Mouse (Mus musculus): ENCODE measurements at regions not wholly inside any gene's neighbourhood (a gene's known extent, or its start where the extent isn't known, plus 50 kb on each side); places are given as distances from the start of the nearest gene placed in this dataset.

- DNase-seq (ENCODE audit: low spot score in 2 of 2) = no peak
These were observed 749.8 kb downstream of the Inhba start for GRCm38 (mm10) chr13:16761415-16761814.

DNA sequence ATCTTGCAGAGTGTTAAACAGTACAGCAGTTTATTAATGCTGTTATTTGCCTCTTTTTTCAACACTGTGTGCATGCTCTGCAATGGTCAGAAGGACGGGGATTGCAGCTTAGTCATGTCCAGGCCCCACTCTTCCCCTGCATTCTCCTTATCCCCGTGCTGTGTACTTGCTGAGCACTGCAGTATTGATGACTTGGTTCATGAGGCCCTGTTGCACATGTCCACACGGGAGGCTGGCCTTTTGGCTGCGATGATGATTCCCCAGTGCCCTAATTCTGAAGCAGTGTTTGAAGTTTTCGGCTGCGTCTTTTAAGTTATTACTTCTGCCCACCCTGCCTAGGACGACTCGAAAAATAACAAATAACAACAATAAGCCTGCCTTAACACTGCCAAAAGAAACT, 750.7 kb downstream of the Inhba start:
- DNase-seq (ENCODE audit: low spot score in 2 of 2) = no peak

- DNase-seq (ENCODE audit: low spot score in 2 of 2) = no peak
These were observed 751.3 kb downstream of the Inhba start for GRCm38 (mm10) chr13:16762727-16763512.

DNA sequence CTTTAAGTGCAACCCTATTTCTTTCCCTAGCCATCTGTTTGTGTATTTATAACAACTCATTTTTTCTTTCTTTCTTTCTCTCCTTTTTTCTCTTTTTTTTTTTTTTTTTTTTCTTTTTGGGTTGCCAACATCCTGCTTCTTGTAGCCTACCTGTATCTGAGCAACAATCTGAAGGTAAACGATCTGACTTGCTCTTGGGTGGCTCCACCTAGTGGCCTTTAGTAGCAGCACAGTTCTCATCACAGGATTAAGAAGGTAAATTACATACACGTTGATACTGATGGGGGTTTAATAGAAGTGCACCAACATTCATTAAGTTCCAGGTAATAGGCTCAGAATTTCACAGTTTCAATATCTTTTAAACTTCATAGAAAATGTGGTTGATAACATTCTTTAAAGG, 752.1 kb downstream of the Inhba start:
- DNase-seq (ENCODE audit: low spot score in 2 of 2) = peak in 1 of 2 experiments; percentile 38

DNA sequence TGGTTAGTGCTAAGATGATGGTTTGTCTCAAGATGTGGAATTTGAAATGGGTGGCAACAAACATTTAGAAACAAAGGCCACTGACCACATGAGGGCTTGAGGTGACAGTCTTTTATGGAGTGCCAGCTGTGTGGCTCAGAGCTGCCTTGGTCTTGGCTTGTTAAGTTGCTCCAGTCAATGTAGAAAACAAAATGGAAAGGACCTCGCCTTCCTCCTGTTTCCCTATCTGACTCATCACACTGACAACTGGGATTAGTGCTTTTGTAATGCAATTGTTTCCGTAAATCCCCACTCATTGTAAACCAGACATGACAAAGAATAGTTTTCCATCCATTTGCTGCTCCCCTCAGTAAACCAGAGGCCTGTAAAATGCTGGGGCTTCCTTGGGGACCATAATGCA, 757.8 kb downstream of the Inhba start:
- no peak for DNase-seq (ENCODE audit: low spot score in 2 of 2)

DNA sequence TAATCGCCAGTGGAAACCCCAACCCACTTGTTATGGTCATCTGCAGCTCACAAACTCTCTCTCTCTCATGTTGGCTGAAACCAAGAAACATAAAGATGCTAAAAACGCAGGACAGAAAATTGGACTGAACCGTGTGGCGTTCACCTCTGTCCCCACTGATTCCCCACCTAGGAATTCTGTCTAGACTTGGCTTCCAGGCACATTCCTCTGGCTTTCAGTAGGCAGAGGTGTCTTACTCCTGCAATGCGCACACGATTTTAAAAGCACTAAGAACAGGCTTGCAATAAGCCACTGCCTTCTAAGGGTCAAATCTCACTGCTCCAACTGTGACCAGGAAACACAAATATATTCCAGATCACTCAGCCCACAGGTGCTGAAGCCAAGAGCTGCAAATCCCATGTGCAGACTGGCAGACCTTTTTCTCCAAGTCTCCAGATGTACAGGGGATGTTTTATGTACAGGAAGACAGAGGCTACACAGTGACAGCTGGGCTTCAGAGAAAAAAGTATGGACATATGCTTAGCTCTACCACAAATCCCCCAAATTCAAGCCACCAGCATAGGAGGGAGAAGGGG, 758.3 kb downstream of the Inhba start:
- DNase-seq (ENCODE audit: low spot score in 2 of 2) = no peak

DNA sequence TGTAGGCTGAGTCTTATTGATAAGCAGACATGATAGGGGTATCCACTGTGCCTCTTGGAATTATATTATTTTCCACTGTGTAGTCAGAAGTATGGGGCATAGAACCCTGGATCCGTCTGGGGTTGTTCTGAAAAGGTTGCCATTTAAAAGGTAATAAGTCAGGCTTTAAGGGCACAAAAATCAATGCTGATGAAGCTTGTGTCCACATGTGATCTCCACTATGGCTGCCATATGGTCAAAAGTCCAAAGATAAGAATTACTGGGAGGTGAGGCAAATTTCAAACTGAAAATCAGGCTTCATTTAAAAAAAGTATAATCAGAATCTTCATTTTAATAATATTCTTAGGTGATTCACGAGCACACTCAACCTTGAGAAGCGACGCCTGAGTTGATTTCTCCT, 760.2 kb downstream of the Inhba start:
- DNase-seq (ENCODE audit: low spot score in 2 of 2) = no peak

DNA sequence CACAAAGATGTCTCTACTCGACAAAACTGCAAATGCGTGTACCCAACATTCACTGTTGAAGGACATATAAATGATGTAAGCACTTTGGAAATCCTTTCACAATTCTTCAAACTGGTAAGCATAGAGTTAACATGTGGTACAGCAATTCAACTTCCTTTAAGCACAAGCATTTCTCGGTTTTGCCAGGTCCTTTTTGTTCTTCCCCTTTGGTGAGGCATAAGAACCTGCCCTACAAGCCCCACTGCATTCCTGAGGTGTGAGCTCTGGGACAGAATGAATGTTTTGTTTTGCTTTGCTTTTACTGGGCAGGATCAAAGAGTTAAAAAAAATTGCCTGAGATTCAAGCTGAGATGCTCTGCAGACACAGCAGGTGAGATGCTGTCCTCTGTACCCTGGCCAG, 793.9 kb downstream of the Inhba start:
- DNase-seq (ENCODE audit: low spot score in 2 of 2) = no peak
